Mouse (Mus musculus): ENCODE results near the gene Tmem56. TPM values are rescaled to one million over a fixed set of nuclear protein-coding genes. Genes with fewer than 3 reads are reported as not detected.

Tmem56 gene
- polyA plus RNA-seq, 1 experiment from 2014 or later, result 3.3 TPM

GRCm38 (mm10) chr3:121213501-121213900 lies 69.4 kb downstream of the Tmem56 start:
- Histone ChIP-seq H3K4me2 (replicated peaks) (no peak overlapping the region), H3K9ac (replicated peaks) (no peak overlapping the region), H3K27me3 (no peaks in the 10 kb centered on the region), H3K4me1 (peaks cover 3% of the 10 kb centered on the region; the same call in 1 of the 2 replicates), H3K9me3 (no peaks in the 10 kb centered on the region), H3K4me3 (no peak overlapping the region), H3K36me3 (no peaks in the 10 kb centered on the region), H3K27ac (replicated peaks) (no peak overlapping the region)
- 81% methylated on average over 3 of the region's 3 CpGs for WGBS
- ATAC-seq (replicated peaks), result no peak

- Histone ChIP-seq H3K4me1 (peaks cover 3% of the 10 kb centered on the region; the same call in 1 of the 2 replicates), H3K36me3 (no peaks in the 10 kb centered on the region), H3K27ac (replicated peaks) (no peak overlapping the region), H3K4me2 (replicated peaks) (no peak overlapping the region), H3K9me3 (no peaks in the 10 kb centered on the region), H3K27me3 (no peaks in the 10 kb centered on the region), H3K4me3 (no peak overlapping the region), H3K9ac (replicated peaks) (no peak overlapping the region)
- 69% methylated on average over 1 of the region's 1 CpGs for WGBS
- no peak for ATAC-seq (replicated peaks)
Observed at GRCm38 (mm10) chr3:121212156-121212555, 70.7 kb downstream of the Tmem56 start.

GRCm38 (mm10) chr3:121208994-121209393 lies 73.9 kb downstream of the Tmem56 start:
- no peak for ATAC-seq (replicated peaks)
- Histone ChIP-seq H3K4me2 (replicated peaks) (no peak overlapping the region), H3K4me1 (no peaks in the 10 kb centered on the region), H3K9me3 (no peaks in the 10 kb centered on the region), H3K9ac (replicated peaks) (no peak overlapping the region), H3K27me3 (no peaks in the 10 kb centered on the region), H3K4me3 (no peak overlapping the region), H3K36me3 (no peaks in the 10 kb centered on the region), H3K27ac (replicated peaks) (no peak overlapping the region)
- WGBS, result 86% methylated on average over 5 of the region's 5 CpGs

- no peak overlapping the region for H3K4me3 ChIP-seq
- no peaks in the 10 kb centered on the region for H3K4me1 ChIP-seq
- no peaks in the 10 kb centered on the region for H3K9me3 ChIP-seq
- no peak overlapping the region for H3K27ac ChIP-seq (replicated peaks)
- 87% methylated on average over 19 of the region's 19 CpGs for WGBS
- ATAC-seq (replicated peaks), result no peak
- H3K9ac ChIP-seq (replicated peaks), result no peak overlapping the region
- no peaks in the 10 kb centered on the region for H3K27me3 ChIP-seq
- H3K4me2 ChIP-seq (replicated peaks), result no peak overlapping the region
- no peaks in the 10 kb centered on the region for H3K36me3 ChIP-seq
Observed at GRCm38 (mm10) chr3:121206202-121206882, 76.6 kb downstream of the Tmem56 start.

GRCm38 (mm10) chr3:121202638-121203037 lies 80.3 kb downstream of the Tmem56 start:
- Histone ChIP-seq H3K9ac (replicated peaks) (no peak overlapping the region), H3K27ac (replicated peaks) (no peak overlapping the region), H3K27me3 (no peaks in the 10 kb centered on the region), H3K4me2 (replicated peaks) (no peak overlapping the region), H3K36me3 (no peaks in the 10 kb centered on the region), H3K9me3 (no peaks in the 10 kb centered on the region), H3K4me1 (no peaks in the 10 kb centered on the region), H3K4me3 (no peak overlapping the region)
- no peak for ATAC-seq (replicated peaks)
- WGBS, result 71% methylated on average over 2 of the region's 2 CpGs

- H3K9ac ChIP-seq (replicated peaks), result no peak overlapping the region
- no peak overlapping the region for H3K4me3 ChIP-seq
- no peak overlapping the region for H3K4me2 ChIP-seq (replicated peaks)
- ATAC-seq (replicated peaks), result no peak
- H3K27me3 ChIP-seq, result no peaks in the 10 kb centered on the region
- H3K4me1 ChIP-seq, result no peaks in the 10 kb centered on the region
- H3K27ac ChIP-seq (replicated peaks), result no peak overlapping the region
- H3K9me3 ChIP-seq, result no peaks in the 10 kb centered on the region
- no peaks in the 10 kb centered on the region for H3K36me3 ChIP-seq
- WGBS, result 70% methylated on average over 11 of the region's 11 CpGs
Observed at GRCm38 (mm10) chr3:121201012-121201747, 81.7 kb downstream of the Tmem56 start.

- H3K4me2 ChIP-seq (replicated peaks), result no peak overlapping the region
- no peaks in the 10 kb centered on the region for H3K4me1 ChIP-seq
- no peak overlapping the region for H3K9ac ChIP-seq (replicated peaks)
- ATAC-seq (replicated peaks), result no peak
- 93% methylated on average over 2 of the region's 2 CpGs for WGBS
- H3K27me3 ChIP-seq, result no peaks in the 10 kb centered on the region
- H3K27ac ChIP-seq (replicated peaks), result no peak overlapping the region
- H3K9me3 ChIP-seq, result peaks cover 5% of the 10 kb centered on the region; the same call in 1 of the 2 replicates
- H3K4me3 ChIP-seq, result no peak overlapping the region
- H3K36me3 ChIP-seq, result no peaks in the 10 kb centered on the region
Observed at GRCm38 (mm10) chr3:121189199-121189598, 93.7 kb downstream of the Tmem56 start.

GRCm38 (mm10) chr3:121187510-121187909 lies 95.4 kb downstream of the Tmem56 start:
- Histone ChIP-seq H3K4me3 (no peak overlapping the region), H3K4me1 (no peaks in the 10 kb centered on the region), H3K27ac (replicated peaks) (no peak overlapping the region), H3K9ac (replicated peaks) (no peak overlapping the region), H3K36me3 (no peaks in the 10 kb centered on the region), H3K9me3 (peaks cover 5% of the 10 kb centered on the region; the same call in 1 of the 2 replicates), H3K27me3 (no peaks in the 10 kb centered on the region), H3K4me2 (replicated peaks) (no peak overlapping the region)
- no peak for ATAC-seq (replicated peaks)
- WGBS, result 95% methylated on average over 7 of the region's 7 CpGs

- Histone ChIP-seq H3K27me3 (no peaks in the 10 kb centered on the region), H3K27ac (replicated peaks) (no peak overlapping the region), H3K4me2 (replicated peaks) (no peak overlapping the region), H3K4me1 (no peaks in the 10 kb centered on the region), H3K9me3 (peaks cover 5% of the 10 kb centered on the region; the same call in 1 of the 2 replicates), H3K36me3 (no peaks in the 10 kb centered on the region), H3K4me3 (no peak overlapping the region), H3K9ac (replicated peaks) (no peak overlapping the region)
- ATAC-seq (replicated peaks), result no peak
- 82% methylated on average over 3 of the region's 3 CpGs for WGBS
Observed at GRCm38 (mm10) chr3:121186925-121187324, 96.0 kb downstream of the Tmem56 start.

GRCm38 (mm10) chr3:121185197-121185596 lies 97.7 kb downstream of the Tmem56 start:
- peaks cover 5% of the 10 kb centered on the region; the same call in 1 of the 2 replicates for H3K9me3 ChIP-seq
- no peaks in the 10 kb centered on the region for H3K36me3 ChIP-seq
- no peaks in the 10 kb centered on the region for H3K4me1 ChIP-seq
- WGBS, result 91% methylated on average over 3 of the region's 3 CpGs
- no peak overlapping the region for H3K4me3 ChIP-seq
- H3K27me3 ChIP-seq, result no peaks in the 10 kb centered on the region
- no peak overlapping the region for H3K4me2 ChIP-seq (replicated peaks)
- H3K9ac ChIP-seq (replicated peaks), result no peak overlapping the region
- no peak for ATAC-seq (replicated peaks)
- H3K27ac ChIP-seq (replicated peaks), result no peak overlapping the region

GRCm38 (mm10) chr3:121176011-121176410 lies 106.9 kb downstream of the Tmem56 start:
- H3K27me3 ChIP-seq, result no peaks in the 10 kb centered on the region
- no peak overlapping the region for H3K4me3 ChIP-seq
- no peak overlapping the region for H3K27ac ChIP-seq (replicated peaks)
- H3K9ac ChIP-seq (replicated peaks), result no peak overlapping the region
- no peak overlapping the region for H3K4me2 ChIP-seq (replicated peaks)
- WGBS, result 94% methylated on average over 1 of the region's 1 CpGs
- H3K9me3 ChIP-seq, result no peaks in the 10 kb centered on the region
- peaks cover 3% of the 10 kb centered on the region; the same call in 1 of the 2 replicates for H3K4me1 ChIP-seq
- no peak for ATAC-seq (replicated peaks)
- no peaks in the 10 kb centered on the region for H3K36me3 ChIP-seq

GRCm38 (mm10) chr3:121174248-121174945 lies 108.5 kb downstream of the Tmem56 start:
- Histone ChIP-seq H3K4me2 (replicated peaks) (no peak overlapping the region), H3K36me3 (no peaks in the 10 kb centered on the region)

More at GRCm38 (mm10) chr3:121174248-121174945, 108.5 kb downstream of the Tmem56 start:
- no peak overlapping the region for H3K4me3 ChIP-seq
- H3K9me3 ChIP-seq, result no peaks in the 10 kb centered on the region
- no peak overlapping the region for H3K27ac ChIP-seq (replicated peaks)
- WGBS, result 86% methylated on average over 9 of the region's 9 CpGs
- H3K27me3 ChIP-seq, result no peaks in the 10 kb centered on the region
- peaks cover 9% of the 10 kb centered on the region; the same call in 1 of the 2 replicates for H3K4me1 ChIP-seq
- no peak for ATAC-seq (replicated peaks)
- H3K9ac ChIP-seq (replicated peaks), result no peak overlapping the region

Measured in forebrain, embryonic 15.5 days (tissue).